Mouse (Mus musculus) cerebellum, adult 11 months (tissue): ENCODE measurements at regions not wholly inside any gene's neighbourhood (a gene's known extent, or its start where the extent isn't known, plus 50 kb on each side); places are given as distances from the start of the nearest gene placed in this dataset.
A peak's percentile ranks its signal among the peaks of the same experiment; 100 is the strongest.

Experiments used
- DNase-seq: peaks from one replicate; pipeline ENCODE4 v3.0.0; 2022

- no peak for DNase-seq
These were observed 153.2 kb upstream of the Cypt2 start for GRCm38 (mm10) chrX:105346420-105346819.

- DNase-seq: no peak
These were observed 133.3 kb upstream of the Cypt2 start for GRCm38 (mm10) chrX:105366284-105366683.

GRCm38 (mm10) chrX:105367979-105368378, 131.6 kb upstream of the Cypt2 start:
- no peak for DNase-seq

GRCm38 (mm10) chrX:105390506-105390905, 109.1 kb upstream of the Cypt2 start:
- DNase-seq: no peak

GRCm38 (mm10) chrX:105391029-105391428, 108.5 kb upstream of the Cypt2 start:
- peak; percentile 10 for DNase-seq

- DNase-seq: peak; percentile 81
These were observed 107.7 kb upstream of the Cypt2 start for GRCm38 (mm10) chrX:105391680-105392462.

GRCm38 (mm10) chrX:105393259-105393658, 106.3 kb upstream of the Cypt2 start:
- DNase-seq: no peak

GRCm38 (mm10) chrX:105413351-105413750, 86.2 kb upstream of the Cypt2 start:
- no peak for DNase-seq

- DNase-seq: no peak
These were observed 78.6 kb upstream of the Cypt2 start for GRCm38 (mm10) chrX:105420976-105421375.
